Mouse (Mus musculus): Measurements from ENCODE around the gene Chmp6. TPM values are rescaled to one million over a fixed set of nuclear protein-coding genes. Genes with fewer than 3 reads are reported as not detected.

The Chmp6 gene
- polyA plus RNA-seq, 1 experiment from 2014 or later = 97.5 TPM

DNA sequence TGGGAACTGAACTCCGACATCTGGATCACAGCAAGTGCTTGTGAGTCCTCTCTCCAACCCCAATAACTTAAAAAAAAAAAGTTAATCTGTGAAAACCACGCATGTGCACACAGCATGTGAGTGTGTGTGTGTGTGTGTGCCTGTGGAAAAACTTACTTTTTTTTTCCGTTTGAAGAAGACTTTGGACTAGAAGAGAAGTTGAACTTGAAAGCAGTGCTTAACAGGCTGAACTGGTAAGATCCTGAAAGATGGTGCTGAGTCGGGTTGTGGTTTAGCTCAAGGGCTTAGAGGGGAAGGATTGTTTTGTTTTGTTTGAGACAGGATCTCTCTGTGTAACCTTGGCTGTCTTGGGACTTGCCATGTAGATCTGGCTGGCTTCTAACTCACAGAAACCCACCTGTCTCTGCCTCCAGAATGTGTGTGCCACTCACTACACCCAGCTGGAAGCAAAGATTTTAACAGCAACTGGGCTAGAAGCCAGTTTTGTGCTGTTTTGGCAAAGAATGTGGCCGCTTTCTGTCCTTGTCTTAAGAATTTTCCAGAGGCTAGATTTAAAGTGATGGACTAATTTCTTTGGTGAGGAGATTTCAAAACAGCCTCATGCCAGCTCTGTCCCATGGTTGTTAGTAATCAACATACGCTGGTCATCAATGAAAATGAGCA is 16.5 kb downstream of the Chmp6 start:
- Histone ChIP-seq H3K27me3 (no peaks in the 10 kb centered on the region), H3K4me3 (no peak overlapping the region), H3K36me3 (no peaks in the 10 kb centered on the region), H3K4me2 (no peak overlapping the region), H3K27ac (replicated peaks) (no peak overlapping the region), H3K4me1 (replicated peaks) (no peaks in the 10 kb centered on the region), H3K9ac (no peak overlapping the region), H3K9me3 (no peaks in the 10 kb centered on the region)
- WGBS = 86% methylated on average over 6 of the region's 6 CpGs
- no peak for ATAC-seq (ENCODE audit: low read depth)

DNA sequence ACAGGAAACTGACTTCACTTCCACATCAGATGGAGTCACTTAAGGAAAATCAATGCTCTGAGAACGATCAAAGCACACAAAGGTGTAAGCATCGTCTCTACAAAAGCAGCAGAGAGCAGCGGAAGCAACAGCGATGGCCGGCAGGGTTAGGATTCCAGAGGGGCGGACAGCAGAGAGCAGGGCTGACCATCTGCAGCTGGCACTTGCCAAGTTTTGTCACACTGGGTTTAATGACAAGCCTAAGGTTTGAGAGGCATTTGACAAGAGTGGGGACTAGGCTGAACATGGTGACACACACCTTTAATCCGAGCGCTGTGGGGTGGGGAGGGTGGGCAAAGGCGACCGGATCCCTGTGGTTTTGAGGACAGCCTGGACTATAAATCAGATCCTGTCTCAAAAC is 18.6 kb downstream of the Chmp6 start:
- Histone ChIP-seq H3K9ac (no peak overlapping the region), H3K4me2 (no peak overlapping the region), H3K4me3 (no peak overlapping the region), H3K36me3 (no peaks in the 10 kb centered on the region), H3K9me3 (no peaks in the 10 kb centered on the region), H3K27me3 (no peaks in the 10 kb centered on the region), H3K27ac (replicated peaks) (no peak overlapping the region), H3K4me1 (replicated peaks) (peaks cover 13% of the 10 kb centered on the region)
- no peak for ATAC-seq (ENCODE audit: low read depth)
- WGBS = 77% methylated on average over 10 of the region's 10 CpGs

DNA sequence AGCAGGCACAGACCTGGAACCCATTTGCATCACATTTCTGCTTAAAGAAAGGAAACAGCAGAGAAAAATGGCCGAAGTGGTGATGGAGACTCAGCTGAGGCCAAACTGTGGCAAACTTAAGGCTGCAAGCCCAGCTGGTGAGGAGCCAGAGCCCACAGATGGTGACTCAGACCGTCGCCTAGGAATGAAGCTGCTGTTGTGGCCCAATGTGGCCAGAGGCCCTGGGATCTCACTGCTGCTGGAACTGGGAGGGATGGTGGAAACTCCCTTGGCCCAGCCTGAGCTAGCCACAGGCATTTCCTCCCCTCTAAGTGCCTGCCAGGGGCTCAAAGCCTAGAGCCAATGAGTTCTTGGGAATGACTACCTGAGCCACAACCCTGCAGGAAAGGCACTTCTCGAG is 19.9 kb downstream of the Chmp6 start:
- Histone ChIP-seq H3K27me3 (no peaks in the 10 kb centered on the region), H3K36me3 (no peaks in the 10 kb centered on the region), H3K4me2 (no peak overlapping the region), H3K27ac (replicated peaks) (no peak overlapping the region), H3K9me3 (no peaks in the 10 kb centered on the region), H3K9ac (no peak overlapping the region), H3K4me1 (replicated peaks) (peaks cover 26% of the 10 kb centered on the region), H3K4me3 (no peak overlapping the region)
- WGBS = 71% methylated on average over 4 of the region's 4 CpGs
- ATAC-seq (ENCODE audit: low read depth) = no peak

DNA sequence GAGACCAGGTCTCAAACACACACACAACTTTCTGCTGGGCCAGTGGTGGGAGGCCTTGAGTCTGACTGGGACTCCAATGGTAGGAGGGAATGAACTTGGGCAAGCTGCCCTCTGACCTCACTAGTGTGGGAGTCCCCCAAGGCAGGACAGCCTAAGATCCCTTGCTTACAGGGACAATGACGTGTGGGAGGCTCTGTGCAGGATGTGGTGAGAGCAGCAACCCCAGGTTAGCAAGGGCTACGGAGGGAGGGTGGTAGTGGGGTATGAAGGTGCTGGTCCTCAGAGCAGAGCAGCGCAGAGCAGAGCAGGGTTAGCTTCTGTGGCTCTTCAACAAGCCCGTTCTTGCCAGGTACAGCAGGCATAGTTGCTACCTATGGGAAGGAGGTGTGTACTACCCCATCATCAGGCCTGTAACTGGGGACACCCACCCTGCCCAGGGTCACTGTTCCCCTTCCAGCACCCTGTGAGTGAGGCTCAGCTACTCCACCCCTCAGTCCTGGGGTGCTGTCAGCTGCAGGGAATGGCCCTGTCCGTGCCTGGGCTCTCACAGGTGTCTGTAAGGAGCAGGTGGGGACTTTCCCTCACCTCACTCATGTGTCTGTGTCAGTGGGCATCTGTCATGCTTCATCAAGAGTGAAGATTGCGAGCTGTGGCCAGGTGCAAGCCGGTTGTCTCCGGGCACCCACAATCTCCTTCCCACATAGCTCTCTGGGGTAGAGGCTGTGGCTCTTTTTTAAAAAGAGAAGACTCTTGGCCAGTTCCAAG is 20.8 kb downstream of the Chmp6 start:
- H3K9me3 ChIP-seq = no peaks in the 10 kb centered on the region
- no peak overlapping the region for H3K4me3 ChIP-seq
- no peak overlapping the region for H3K27ac ChIP-seq (replicated peaks)
- H3K4me2 ChIP-seq = no peak overlapping the region
- no peak for ATAC-seq (ENCODE audit: low read depth)
- WGBS = 81% methylated on average over 8 of the region's 8 CpGs
- no peak overlapping the region for H3K9ac ChIP-seq
- H3K36me3 ChIP-seq = no peaks in the 10 kb centered on the region
- no peaks in the 10 kb centered on the region for H3K27me3 ChIP-seq
- H3K4me1 ChIP-seq (replicated peaks) = peaks cover 34% of the 10 kb centered on the region

DNA sequence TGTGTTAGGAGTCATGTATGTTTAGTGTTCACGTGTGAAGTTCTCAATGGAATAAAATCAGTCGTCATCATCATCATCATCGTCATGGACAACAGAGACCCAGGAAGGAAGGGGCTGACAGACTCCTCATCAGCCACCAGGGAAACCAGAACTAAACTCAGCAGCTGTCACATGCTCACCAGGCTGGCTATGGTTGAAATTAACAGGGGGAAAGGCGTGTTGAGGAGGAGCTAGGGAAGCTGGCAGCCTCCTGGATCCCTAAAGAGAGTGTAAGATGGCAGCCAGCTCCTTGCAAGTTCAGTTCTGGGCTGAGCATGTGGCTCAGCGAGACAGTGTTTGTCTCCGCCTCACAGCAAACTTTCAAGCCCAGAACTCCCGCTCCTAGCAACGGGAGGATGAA is 21.5 kb downstream of the Chmp6 start:
- Histone ChIP-seq H3K4me3 (no peak overlapping the region), H3K36me3 (no peaks in the 10 kb centered on the region), H3K9ac (no peak overlapping the region), H3K27ac (replicated peaks) (no peak overlapping the region), H3K9me3 (no peaks in the 10 kb centered on the region), H3K4me1 (replicated peaks) (peaks cover 41% of the 10 kb centered on the region), H3K27me3 (no peaks in the 10 kb centered on the region), H3K4me2 (no peak overlapping the region)
- no peak for ATAC-seq (ENCODE audit: low read depth)
- WGBS = 74% methylated on average over 8 of the region's 8 CpGs

DNA sequence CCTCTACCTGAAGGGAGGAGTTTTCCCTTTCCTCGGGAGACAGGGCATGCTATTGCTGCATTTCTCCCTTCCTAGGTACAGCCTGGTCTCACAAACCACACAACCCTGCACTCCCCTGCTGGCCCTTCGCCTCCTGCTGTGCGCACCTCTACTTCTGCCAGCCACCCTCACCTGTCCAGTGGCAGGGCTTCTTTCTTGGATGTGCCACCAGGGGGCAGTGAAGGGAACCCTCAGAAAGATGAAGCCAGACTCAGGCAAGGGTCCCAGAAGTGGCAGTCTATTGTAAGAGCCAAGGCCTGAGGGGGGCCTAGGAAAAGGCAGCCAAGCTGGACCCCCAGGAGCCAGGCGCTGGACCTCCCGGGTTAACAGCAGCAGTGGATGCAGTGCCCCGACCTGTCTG is 22.2 kb downstream of the Chmp6 start:
- no peak; the same call in 1 of the 2 replicates for ATAC-seq (ENCODE audit: low read depth)
- no peak overlapping the region for H3K9ac ChIP-seq
- H3K27me3 ChIP-seq = peaks cover 3% of the 10 kb centered on the region
- no peak overlapping the region for H3K4me3 ChIP-seq
- 27% methylated on average over 6 of the region's 6 CpGs for WGBS
- H3K27ac ChIP-seq (replicated peaks) = no peak overlapping the region
- no peaks in the 10 kb centered on the region for H3K36me3 ChIP-seq
- peaks cover 47% of the 10 kb centered on the region for H3K4me1 ChIP-seq (replicated peaks)
- H3K4me2 ChIP-seq = no peak overlapping the region
- H3K9me3 ChIP-seq = no peaks in the 10 kb centered on the region

DNA sequence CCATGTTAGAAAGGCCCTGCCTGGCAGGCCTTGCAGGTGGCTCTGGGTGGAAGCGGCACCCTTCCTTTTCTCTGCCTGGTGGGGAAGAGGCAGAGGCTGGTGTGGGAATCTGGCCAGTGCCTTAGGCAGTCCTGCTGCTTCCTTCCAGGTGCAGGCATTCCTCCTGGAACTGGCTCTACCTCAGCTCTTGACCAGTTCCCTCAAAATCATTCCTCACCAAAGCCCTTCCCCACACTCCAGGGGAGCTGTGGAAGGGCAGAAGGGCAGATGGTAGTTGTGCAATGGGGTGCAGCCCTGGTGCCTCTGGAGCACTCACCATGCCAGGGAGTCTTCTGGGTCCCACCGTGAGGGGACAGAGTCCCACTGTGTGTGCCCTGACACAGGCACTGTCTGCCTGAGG is 23.2 kb downstream of the Chmp6 start:
- Histone ChIP-seq H3K36me3 (no peaks in the 10 kb centered on the region), H3K27ac (replicated peaks) (no peak overlapping the region), H3K4me1 (replicated peaks) (peaks cover 53% of the 10 kb centered on the region), H3K9ac (no peak overlapping the region), H3K27me3 (peaks cover 13% of the 10 kb centered on the region), H3K9me3 (no peaks in the 10 kb centered on the region), H3K4me3 (no peak overlapping the region), H3K4me2 (no peak overlapping the region)
- 65% methylated on average over 2 of the region's 2 CpGs for WGBS
- no peak for ATAC-seq (ENCODE audit: low read depth)

DNA sequence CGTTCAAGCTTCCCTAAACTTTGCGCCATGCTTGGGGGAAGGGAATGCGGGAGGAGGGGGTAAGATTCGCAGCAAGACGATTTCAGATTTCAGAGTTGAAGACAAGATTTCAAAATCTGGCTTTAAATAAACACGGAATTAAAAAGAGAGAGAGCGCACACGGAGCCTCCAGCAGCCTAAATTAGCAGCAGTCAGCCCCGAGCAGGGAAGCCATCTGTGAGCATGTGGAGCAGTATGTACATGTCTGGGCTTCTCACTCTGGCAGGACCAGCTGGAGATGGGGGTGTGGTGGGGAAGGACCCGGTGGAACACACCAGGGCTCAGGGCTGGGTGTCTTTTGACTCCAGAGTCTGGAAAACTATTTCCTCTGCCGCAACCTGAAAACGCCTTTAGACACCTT is 24.0 kb downstream of the Chmp6 start:
- ATAC-seq (ENCODE audit: low read depth) = no peak
- 56% methylated on average over 12 of the region's 12 CpGs for WGBS
- H3K9ac ChIP-seq = no peak overlapping the region
- H3K4me1 ChIP-seq (replicated peaks) = peaks cover 60% of the 10 kb centered on the region
- H3K9me3 ChIP-seq = no peaks in the 10 kb centered on the region
- no peak overlapping the region for H3K4me2 ChIP-seq
- no peak overlapping the region for H3K4me3 ChIP-seq
- H3K36me3 ChIP-seq = no peaks in the 10 kb centered on the region
- H3K27me3 ChIP-seq = peaks cover 13% of the 10 kb centered on the region
- H3K27ac ChIP-seq (replicated peaks) = no peak overlapping the region

DNA sequence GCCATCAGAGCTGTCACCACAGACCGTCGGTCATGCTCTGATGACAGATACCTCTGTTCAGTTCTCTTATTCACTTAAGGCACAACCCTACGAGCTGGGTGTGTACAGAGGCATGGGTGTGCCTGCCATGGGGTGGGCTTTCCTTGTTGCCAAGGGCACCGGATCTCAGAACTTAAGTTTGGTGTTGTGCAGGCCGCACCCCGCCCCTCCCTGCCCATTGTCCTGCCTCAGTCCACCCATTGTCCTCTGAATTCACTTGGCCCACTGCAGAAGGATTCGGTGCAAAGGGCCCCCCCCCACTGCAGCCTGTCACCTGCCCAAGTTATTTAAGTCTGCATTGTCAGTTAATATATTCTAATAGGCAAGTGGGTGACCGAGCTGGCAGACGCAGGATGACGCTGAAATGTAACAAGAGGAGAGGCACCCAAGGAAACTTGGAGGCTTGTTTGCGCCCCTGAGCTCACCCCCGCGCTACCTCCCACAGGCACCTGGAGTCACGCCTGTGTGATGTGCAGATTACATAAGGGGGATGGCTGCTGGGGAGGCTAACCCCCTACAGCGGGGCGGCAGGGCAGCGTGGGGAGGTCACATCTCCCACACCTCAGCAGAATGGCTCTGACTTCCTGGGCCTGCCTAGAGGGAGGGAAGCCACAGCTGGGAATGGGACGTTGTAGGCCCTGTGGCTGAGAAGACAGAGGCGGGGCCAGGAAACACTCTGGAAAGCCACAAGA is 24.7 kb downstream of the Chmp6 start:
- Histone ChIP-seq H3K27ac (replicated peaks) (no peak overlapping the region), H3K27me3 (peaks cover 13% of the 10 kb centered on the region), H3K9ac (no peak overlapping the region), H3K9me3 (no peaks in the 10 kb centered on the region), H3K4me3 (no peak overlapping the region), H3K4me2 (no peak overlapping the region), H3K36me3 (no peaks in the 10 kb centered on the region), H3K4me1 (replicated peaks) (peaks cover 63% of the 10 kb centered on the region)
- ATAC-seq (ENCODE audit: low read depth) = no peak
- 59% methylated on average over 19 of the region's 19 CpGs for WGBS

DNA sequence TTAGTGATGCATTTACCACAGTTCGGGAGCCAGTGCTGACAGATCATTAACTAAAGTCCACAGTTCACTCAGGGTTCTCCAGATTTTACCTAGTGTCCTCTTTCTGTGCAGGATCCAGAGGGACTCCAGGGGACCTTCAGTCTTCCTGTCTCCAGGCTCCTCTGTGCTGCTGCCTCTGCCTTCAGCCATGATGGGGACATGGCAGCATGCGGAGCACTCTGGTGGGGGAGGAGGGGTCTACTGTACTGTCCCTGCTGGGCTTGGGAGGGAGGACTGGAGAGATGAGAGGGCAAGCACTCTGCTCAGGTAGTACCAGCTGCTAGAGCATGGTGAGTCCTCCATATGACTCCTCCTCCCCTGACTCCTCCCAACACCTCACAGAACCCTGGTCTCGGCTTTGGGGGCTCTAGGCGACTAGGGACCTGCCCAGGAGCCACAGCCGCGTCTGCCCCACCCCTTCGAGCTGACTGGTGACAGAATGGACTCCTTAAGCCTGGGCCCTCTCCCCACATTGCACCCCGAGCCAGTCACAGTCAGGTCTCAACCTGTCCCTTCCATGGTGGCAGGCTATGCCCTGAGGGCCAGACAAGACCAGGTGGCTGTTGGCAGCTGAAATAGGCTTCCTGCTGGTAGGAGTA is 26.0 kb downstream of the Chmp6 start:
- Histone ChIP-seq H3K4me3 (no peak overlapping the region), H3K9ac (peak overlapping the region; percentile 22; the same call in 1 of the 2 replicates), H3K27me3 (peaks cover 19% of the 10 kb centered on the region), H3K27ac (replicated peaks) (no peak overlapping the region), H3K4me1 (replicated peaks) (peaks cover 74% of the 10 kb centered on the region), H3K36me3 (no peaks in the 10 kb centered on the region), H3K9me3 (no peaks in the 10 kb centered on the region), H3K4me2 (no peak overlapping the region)
- WGBS = 52% methylated on average over 8 of the region's 8 CpGs
- ATAC-seq (ENCODE audit: low read depth) = no peak

DNA sequence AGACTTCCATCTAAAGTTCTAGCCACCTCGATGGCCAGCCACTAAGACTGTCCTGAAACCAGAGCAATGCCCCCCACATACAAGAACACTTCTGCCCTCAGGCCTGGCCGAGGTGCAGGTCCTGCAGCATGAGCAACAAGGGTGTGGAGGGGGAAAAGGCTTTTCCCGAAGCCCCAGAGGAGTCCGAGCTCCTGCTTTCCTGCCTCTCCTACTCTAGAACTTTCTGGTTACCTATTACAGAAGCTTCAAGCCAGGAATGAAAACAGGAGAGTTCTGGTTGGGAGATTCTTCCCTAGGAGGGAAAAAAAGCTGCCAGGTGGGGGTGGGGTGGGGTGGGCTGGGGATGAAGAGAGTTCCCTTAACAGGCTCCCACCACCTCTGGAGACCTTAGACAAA is 26.5 kb downstream of the Chmp6 start:
- Histone ChIP-seq H3K27me3 (peaks cover 25% of the 10 kb centered on the region), H3K36me3 (no peaks in the 10 kb centered on the region), H3K4me1 (replicated peaks) (peaks cover 80% of the 10 kb centered on the region), H3K9ac (0 out of 2 replicates have a peak overlapping the region, but pooled peaks have one; percentile 1), H3K27ac (replicated peaks) (no peak overlapping the region), H3K9me3 (no peaks in the 10 kb centered on the region), H3K4me3 (no peak overlapping the region), H3K4me2 (no peak overlapping the region)
- 73% methylated on average over 4 of the region's 4 CpGs for WGBS
- no peak for ATAC-seq (ENCODE audit: low read depth)

DNA sequence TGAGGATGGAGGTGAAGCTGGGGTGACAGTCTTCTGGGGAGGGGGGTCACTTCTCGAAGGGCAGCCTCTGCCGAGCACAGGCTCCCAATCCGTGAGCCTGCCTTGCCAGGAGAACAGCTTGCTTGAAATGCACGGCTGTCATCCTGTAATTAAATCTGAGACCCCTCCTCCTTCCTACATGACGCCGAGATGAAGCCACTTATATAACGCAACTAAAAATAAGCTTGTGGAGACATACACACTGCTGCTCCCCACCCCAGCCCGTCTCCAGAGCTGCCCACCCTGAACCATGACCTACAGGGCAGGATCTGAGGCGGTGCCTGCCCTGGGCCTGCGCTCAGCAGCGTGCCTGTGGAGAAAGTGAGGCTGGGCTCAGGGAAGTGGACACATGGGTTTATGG is 26.9 kb downstream of the Chmp6 start:
- H3K9me3 ChIP-seq = no peaks in the 10 kb centered on the region
- no peak for ATAC-seq (ENCODE audit: low read depth)
- no peaks in the 10 kb centered on the region for H3K36me3 ChIP-seq
- H3K4me2 ChIP-seq = no peak overlapping the region
- peaks cover 27% of the 10 kb centered on the region for H3K27me3 ChIP-seq
- H3K4me3 ChIP-seq = no peak overlapping the region
- H3K9ac ChIP-seq = peak overlapping the region; percentile 1; the same call in 1 of the 2 replicates
- WGBS = 58% methylated on average over 11 of the region's 11 CpGs
- no peak overlapping the region for H3K27ac ChIP-seq (replicated peaks)
- H3K4me1 ChIP-seq (replicated peaks) = peaks cover 83% of the 10 kb centered on the region

Measured in neural tube, embryonic 13.5 days (tissue).